Mouse (Mus musculus) liver, adult 2 months (tissue): ENCODE results near the gene Ddx23.

Experiments used
- CTCF ChIP-seq: fragments of 200-500 bp; IDR thresholded peaks from 2 replicates; pipeline ENCODE4 v1.5.1; 2011; ENCODE audit warnings: low read depth, low read length, control low read depth
- POLR2A ChIP-seq: fragments of 200-500 bp; IDR thresholded peaks from 2 replicates; pipeline ENCODE4 v1.6.1; 2011; ENCODE audit warnings: low read length, control low read depth; ENCODE audit not compliant: insufficient read depth; ENCODE audit errors: extremely low read depth

- TF ChIP-seq POLR2A: no peak
- TF ChIP-seq CTCF: no peak
These were observed 52.5 kb downstream of the Ddx23 start for GRCm38 (mm10) chr15:98610131-98610633.
